Mouse (Mus musculus) retina, postnatal 1 day (tissue): ENCODE measurements around the gene Dkk1.
A peak's percentile ranks its signal among the peaks of the same experiment; 100 is the strongest.

Experiments used
- DNase-seq: peaks from one replicate; pipeline ENCODE4 v3.0.0-alpha.2; 2012

Gene Dkk1

GRCm38 (mm10) chr19:30549044-30549853 lies at the start of gene Dkk1:
TSS of gene Dkk1 (minus strand) at chr19:30549665.
- DNase-seq: peak; percentile 83

GRCm38 (mm10) chr19:30586366-30586765 lies 36.9 kb upstream of the Dkk1 start:
- no peak for DNase-seq

- DNase-seq: peak; percentile 54
Observed at GRCm38 (mm10) chr19:30564516-30564915, 15.1 kb upstream of the Dkk1 start.

- no peak for DNase-seq
Observed at GRCm38 (mm10) chr19:30563876-30564275, 14.4 kb upstream of the Dkk1 start.

- DNase-seq: no peak
Observed at GRCm38 (mm10) chr19:30558024-30558423, 8.6 kb upstream of the Dkk1 start.

GRCm38 (mm10) chr19:30554467-30554881 lies 5.0 kb upstream of the Dkk1 start:
- peak; percentile 79 for DNase-seq

- no peak for DNase-seq
Observed at GRCm38 (mm10) chr19:30553740-30554139, 4.3 kb upstream of the Dkk1 start.

GRCm38 (mm10) chr19:30552260-30552659 lies 2.8 kb upstream of the Dkk1 start:
- no peak for DNase-seq

- DNase-seq: peak; percentile 39
Observed at GRCm38 (mm10) chr19:30549854-30550647, 586 bp upstream of the Dkk1 start.

- DNase-seq: peak; percentile 34
Observed at GRCm38 (mm10) chr19:30548411-30549043, 938 bp downstream of the Dkk1 start.

GRCm38 (mm10) chr19:30539365-30539941 lies 10.0 kb downstream of the Dkk1 start:
- DNase-seq: peak; percentile 54

GRCm38 (mm10) chr19:30516771-30517170 lies 32.7 kb downstream of the Dkk1 start:
- DNase-seq: no peak

GRCm38 (mm10) chr19:30510481-30510880 lies 39.0 kb downstream of the Dkk1 start:
- DNase-seq: no peak

- DNase-seq: no peak
Observed at GRCm38 (mm10) chr19:30505497-30505896, 44.0 kb downstream of the Dkk1 start.
